Mouse (Mus musculus) cerebellum, adult 2 months (tissue): ENCODE measurements around the gene Siglec1.

Experiments
- CTCF ChIP-seq: fragments of 200-500 bp; IDR thresholded peaks from 2 replicates; pipeline ENCODE4 v1.5.1; 2011; ENCODE audit warnings: low read depth, mild to moderate bottlenecking, control low read depth, low read length, moderate library complexity, borderline replicate concordance; ENCODE audit not compliant: insufficient read depth
- POLR2A ChIP-seq: fragments of 200-500 bp; IDR thresholded peaks from 2 replicates; pipeline ENCODE4 v1.6.1; 2011; ENCODE audit warnings: low read length, control low read depth, borderline replicate concordance; ENCODE audit not compliant: insufficient read depth

GRCm38 (mm10) chr2:131060784-131061183 lies 25.8 kb downstream of the Siglec1 start:
- TF ChIP-seq CTCF (no peak), POLR2A (no peak)
